Mouse (Mus musculus) thymus, postnatal 10 days (tissue): ENCODE data around the gene Hddc3.

ENCODE experiments used
- DNase-seq, 2 experiments: peaks; one replicate each; pipeline ENCODE4 v3.0.0; 2021; ENCODE audit warnings: low spot score in 2 of 2

Hddc3 gene

DNA sequence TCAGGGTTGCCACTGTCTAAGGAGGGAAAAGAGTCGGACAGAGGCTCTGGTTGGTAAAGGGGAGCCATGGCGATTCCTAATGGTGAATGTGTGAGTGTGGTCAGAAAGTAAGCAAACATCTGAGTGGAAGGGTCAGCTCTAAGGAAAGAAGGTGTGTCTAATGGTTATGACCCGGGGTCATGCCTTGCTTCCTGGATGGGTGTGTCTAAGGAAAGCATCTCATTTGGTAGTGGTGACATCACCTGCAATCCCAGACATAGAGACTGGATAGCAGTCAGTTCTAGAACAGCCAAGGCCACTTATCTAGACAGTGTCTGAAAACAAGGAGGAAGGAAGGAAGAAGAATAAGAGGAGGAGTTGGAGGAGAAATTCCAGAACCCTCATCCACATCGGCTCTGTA lies 8.1 kb upstream of the Hddc3 start:
- DNase-seq: no peak

DNA sequence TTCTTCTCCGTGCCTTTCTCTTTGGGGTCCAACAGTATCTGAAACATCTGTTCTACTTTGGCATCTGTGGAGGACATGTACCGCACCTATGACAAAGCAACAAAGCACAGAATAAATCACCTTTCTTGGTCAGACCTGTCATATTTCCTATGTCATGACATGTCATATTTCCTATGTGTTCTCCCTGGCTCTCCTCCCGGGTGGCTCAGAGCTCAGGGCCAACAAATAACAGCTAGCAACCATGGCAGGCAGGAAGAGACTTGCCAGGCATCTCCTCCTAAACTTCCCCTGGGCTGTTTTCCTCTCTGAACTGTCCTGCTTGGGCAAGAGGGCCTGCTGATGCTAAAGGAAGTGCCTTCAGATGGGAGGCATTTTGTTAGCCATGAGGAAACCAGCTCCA lies 6.0 kb upstream of the Hddc3 start:
- DNase-seq: no peak

DNA sequence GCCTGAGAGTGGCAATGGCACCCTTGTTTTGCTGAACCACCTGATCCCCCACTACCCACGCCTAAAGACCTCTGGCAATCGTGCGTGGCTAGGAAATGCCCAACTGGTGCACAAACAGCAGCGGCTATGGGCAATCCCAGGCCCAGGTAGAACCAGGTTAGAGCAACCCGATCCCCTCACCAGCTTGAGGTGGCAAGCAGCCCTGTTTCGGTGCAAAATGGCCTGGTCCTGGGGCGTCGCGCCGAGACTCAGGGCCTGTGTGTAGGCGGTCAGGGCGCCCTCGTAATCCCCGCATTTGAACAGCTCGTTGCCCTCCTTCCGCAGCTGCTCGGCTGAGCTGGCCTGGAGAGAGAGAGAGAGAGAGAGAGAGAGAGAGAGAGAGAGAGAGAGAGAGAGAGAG lies 3.5 kb upstream of the Hddc3 start:
- peak in 1 of 2 experiments; percentile 27 for DNase-seq

GRCm38 (mm10) chr7:80339793-80340628 lies 2.9 kb upstream of the Hddc3 start:
- peak; percentile 96 to 99 for DNase-seq

DNA sequence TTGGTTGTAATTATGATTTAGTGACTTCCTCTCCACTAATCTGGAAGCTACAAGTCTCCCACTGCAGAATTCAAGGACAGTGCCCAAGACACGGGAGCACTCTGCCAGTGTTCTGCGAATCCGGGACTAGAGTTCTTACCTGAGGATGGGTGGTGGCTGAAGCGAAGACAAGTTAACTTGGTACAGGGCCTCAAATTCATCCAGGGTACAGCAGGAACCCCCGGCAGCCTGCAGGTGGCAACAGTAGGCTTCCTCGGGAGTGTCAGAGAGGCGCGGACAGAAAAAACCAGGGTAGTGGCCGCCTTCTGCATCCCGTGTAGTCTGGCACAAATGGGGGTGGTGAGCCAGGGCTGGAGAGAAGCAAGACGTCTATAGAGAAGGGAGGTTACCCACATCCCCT lies 2.1 kb upstream of the Hddc3 start, which contains the start of gene Unc45a:
Gene Unc45a (minus strand): TSS at position 213 of the 400 bp plus-strand sequence.
- DNase-seq: peak; percentile 71 to 75

- DNase-seq: no peak
Measured at GRCm38 (mm10) chr7:80341793-80342192, 1.1 kb upstream of the Hddc3 start.

- DNase-seq: no peak
Measured at GRCm38 (mm10) chr7:80343270-80344018, 540 bp downstream of the Hddc3 start.

GRCm38 (mm10) chr7:80346173-80346572 lies 3.3 kb downstream of the Hddc3 start:
- no peak for DNase-seq

GRCm38 (mm10) chr7:80346830-80347229 lies 3.9 kb downstream of the Hddc3 start:
- DNase-seq: no peak

DNA sequence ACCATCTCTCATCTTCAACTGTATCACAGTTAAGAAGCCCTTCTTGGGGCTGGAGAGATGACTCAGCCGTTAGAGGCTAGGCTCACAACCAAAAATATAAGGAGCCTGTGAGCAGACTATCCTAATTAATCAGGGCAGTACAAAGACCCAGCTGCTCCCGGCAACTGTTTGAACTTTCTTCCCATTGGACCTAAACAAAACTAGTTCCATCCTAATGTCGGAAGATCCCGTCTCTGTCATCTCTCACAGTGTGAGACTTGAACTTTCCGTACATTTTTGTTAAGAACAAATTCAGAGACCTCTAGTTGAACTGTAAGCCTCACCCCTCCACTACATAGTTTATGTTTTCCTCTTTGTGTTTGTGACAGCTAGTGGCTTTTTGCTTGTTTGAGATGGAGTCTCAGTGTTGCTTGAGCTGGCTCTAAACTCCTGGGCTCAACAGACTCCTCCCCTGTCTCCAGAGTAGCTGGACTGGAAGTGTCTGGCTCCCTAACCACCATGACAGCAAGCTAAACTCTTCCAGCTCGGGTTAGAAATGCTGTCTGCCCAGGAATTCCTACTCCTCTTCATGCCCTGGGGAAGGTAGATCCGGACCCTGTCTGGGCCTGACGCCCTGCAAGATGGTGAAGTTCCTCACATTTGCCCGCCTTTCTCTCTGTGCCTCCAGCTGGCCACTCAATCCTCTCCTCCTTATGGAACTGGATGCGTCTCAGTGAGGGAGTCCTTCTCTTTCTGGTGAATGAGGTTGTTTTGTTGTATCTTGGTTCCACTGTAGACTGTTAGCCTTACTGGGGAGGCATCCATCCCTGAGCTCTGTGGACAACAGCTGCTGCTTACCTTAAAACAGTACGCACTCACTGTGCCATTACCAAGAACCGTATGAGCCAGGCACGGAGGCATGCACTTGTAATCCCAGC lies 5.0 kb downstream of the Hddc3 start:
- DNase-seq: no peak

DNA sequence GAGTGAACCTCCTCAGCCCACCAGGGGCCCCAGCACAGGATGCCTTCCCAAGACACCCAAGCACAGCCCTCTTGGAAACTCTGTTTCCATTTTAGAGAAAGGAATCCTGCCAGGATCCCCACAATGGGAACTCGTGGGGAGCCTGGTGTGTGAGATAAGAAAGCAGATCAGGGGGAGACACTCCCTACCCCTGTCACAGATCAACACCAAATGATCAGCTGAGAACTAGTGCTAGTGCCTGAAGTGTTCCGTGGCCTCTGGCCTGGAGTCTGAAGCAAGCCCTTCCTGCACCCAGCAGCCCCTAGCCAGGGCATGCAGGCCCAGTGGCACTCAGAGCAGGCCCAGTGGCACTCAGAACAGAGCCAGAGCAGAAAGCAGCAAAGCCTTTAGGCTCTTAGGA lies 7.9 kb downstream of the Hddc3 start:
- no peak for DNase-seq

GRCm38 (mm10) chr7:80352920-80353319 lies 10.0 kb downstream of the Hddc3 start:
- DNase-seq: no peak

DNA sequence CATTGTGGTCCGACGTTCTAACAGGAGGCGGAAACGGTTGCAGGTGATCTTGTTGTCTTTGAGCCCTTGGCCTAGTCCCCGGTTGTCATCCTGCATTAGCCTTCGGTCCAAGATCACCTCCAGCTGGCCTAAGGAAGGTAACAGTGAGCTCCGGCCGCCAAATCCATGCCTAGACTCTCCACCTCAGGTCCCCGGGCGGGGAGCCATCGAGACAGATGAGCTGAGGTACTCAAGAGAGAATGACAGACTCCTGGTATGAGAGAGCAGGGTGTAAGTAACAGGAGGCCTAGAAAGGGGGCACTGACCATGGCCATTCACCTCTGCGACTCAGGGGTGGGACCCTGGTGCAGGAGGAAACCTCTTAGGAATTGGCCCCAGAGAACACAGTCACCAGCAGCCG lies 13.4 kb downstream of the Hddc3 start:
- DNase-seq: no peak

GRCm38 (mm10) chr7:80357156-80357555 lies 14.3 kb downstream of the Hddc3 start:
- DNase-seq: no peak

- DNase-seq: no peak
Measured at GRCm38 (mm10) chr7:80358039-80358438, 15.1 kb downstream of the Hddc3 start.

DNA sequence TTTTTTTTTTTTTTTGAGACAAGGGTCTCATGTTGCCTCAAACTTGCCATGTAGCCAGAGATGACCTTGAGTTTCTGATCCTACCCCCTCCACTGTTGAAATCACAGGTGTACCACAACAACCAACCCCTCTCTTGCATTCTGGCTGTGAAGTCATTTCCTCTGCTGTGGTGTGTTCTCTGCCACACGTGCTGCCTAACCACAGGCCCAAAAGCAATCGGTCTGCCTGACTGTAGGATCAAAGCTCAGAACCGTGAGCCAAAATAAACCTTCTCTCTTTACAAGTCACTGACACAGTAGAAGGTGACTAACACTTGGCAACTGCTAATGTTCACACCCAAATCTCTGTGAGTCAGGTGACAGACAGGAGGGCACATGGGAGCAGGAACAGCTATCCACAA lies 17.5 kb downstream of the Hddc3 start:
- no peak for DNase-seq

- no peak for DNase-seq
Measured at GRCm38 (mm10) chr7:80365759-80366158, 22.9 kb downstream of the Hddc3 start.

DNA sequence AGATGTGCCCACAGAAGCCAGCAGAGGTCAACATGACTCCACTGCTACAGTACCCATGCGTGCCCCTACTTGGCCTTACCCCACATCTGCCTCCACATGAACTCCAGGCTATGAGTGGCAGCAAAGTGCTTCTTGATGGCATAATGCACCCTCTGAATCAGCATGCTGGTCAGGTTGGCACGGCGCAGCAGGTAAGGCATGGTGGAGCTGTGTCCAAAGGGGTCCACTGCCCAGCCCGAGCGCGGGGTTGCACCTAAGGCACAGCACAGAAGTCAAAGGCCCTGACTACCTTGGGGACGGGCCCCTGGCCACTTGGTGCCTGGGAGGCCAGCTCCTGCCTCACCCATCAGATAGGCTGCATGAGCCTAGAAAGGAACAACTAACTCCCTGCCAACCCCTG lies 24.3 kb downstream of the Hddc3 start:
- no peak for DNase-seq

DNA sequence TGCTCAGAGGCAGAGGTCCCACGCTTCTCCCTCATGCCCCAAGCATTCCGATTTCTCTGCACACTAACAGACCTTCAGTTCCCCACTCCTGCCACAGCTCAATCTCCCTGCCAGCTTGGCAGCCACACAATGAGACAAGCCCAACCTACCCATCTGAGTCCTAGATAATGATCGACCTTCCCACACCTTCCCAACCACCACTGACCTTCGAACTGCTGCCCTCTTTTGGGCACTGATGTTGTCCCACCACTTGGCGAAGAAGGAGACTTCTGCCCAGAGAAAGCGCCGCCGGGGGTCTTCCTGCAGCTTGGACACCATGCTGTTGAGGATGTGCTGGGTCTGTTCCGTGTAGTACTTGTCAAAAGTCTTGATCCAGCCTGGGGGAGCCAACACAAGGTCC lies 25.1 kb downstream of the Hddc3 start:
- DNase-seq: no peak

- DNase-seq: no peak
Measured at GRCm38 (mm10) chr7:80368635-80369421, 25.9 kb downstream of the Hddc3 start.

- no peak for DNase-seq
Measured at GRCm38 (mm10) chr7:80369461-80369860, 26.6 kb downstream of the Hddc3 start.
